Mouse (Mus musculus) midbrain, embryonic 16.5 days (tissue): ENCODE data around the gene Mt4. TPM values are rescaled to one million over a fixed set of nuclear protein-coding genes. Genes with fewer than 3 reads are reported as not detected.

Experiments used
- ATAC-seq: fragments of 200-750 bp; cut with Nextera tagmentation; 2 replicates; pipeline ENCODE4 v1.8.0; 2017; ENCODE audit warnings: moderate TSS enrichment
- H3K27ac ChIP-seq: fragments of 300-500 bp; sonication (generic); 2 replicates; pipeline ENCODE4 v1.5.1; 2014; ENCODE audit warnings: mild to moderate bottlenecking, low read length, mixed read lengths
- H3K27me3 ChIP-seq: fragments of 300-500 bp; sonication (generic); 2 replicates; pipeline ENCODE4 v1.6.1; 2014; ENCODE audit warnings: low read depth, low read length, mixed read lengths; ENCODE audit not compliant: control insufficient read depth, insufficient read depth
- H3K36me3 ChIP-seq: fragments of 300-500 bp; sonication (generic); 2 replicates; pipeline ENCODE4 v1.6.1; 2014; ENCODE audit warnings: mild to moderate bottlenecking, low read length, moderate library complexity, mixed read lengths; ENCODE audit not compliant: control insufficient read depth, insufficient read depth
- H3K4me1 ChIP-seq: fragments of 300-500 bp; sonication (generic); 2 replicates; pipeline ENCODE4 v1.6.1; 2014; ENCODE audit warnings: mild to moderate bottlenecking, low read length, mixed read lengths; ENCODE audit not compliant: control insufficient read depth, insufficient read depth
- H3K4me2 ChIP-seq: fragments of 300-500 bp; sonication (generic); 2 replicates; pipeline ENCODE4 v1.6.1; 2014; ENCODE audit warnings: mild to moderate bottlenecking, low read length, mixed read lengths
- H3K4me3 ChIP-seq: fragments of 300-500 bp; sonication (generic); 2 replicates; pipeline ENCODE4 v1.5.1; 2014; ENCODE audit warnings: low read depth, mild to moderate bottlenecking, low read length, moderate library complexity, mixed read lengths
- H3K9ac ChIP-seq: fragments of 300-500 bp; sonication (generic); 2 replicates; pipeline ENCODE4 v1.6.1; 2014; ENCODE audit warnings: low read depth, low read length, mixed read lengths
- H3K9me3 ChIP-seq: fragments of 300-500 bp; sonication (generic); replicated peaks from 2 replicates; pipeline ENCODE4 v1.6.1; 2014; ENCODE audit warnings: mild to moderate bottlenecking, low read length, mixed read lengths; ENCODE audit not compliant: control insufficient read depth, poor library complexity, severe bottlenecking
- WGBS: fragments of 180-500 bp; shearing (Covaris S2); extraction: QIAGEN DNeasy Blood & Tissue Kit; methylation state at CpG from one replicate; pipeline ENCODE4 v1.1.7; 2014; 5-methylcytosine and 5-hydroxymethylcytosine counted together
- polyA plus RNA-seq: library from polyadenylated mRNA; unstranded; fragments of >200 nt; fragmentation: Nextera tagmentation; extraction: Ambion mirVana; gene quantifications from 2 replicates; pipeline ENCODE4 v1.2.1, GENCODE M21; 2015

Gene Mt4
- not detected in 2 replicates for polyA plus RNA-seq

- Histone ChIP-seq H3K27ac (no peak within 1 kb of the TSS), H3K4me3 (no peak within 1 kb of the TSS), H3K4me1 (no peaks in the 10 kb centered on the region), H3K9me3 (no peaks in the 10 kb centered on the region), H3K4me2 (no peak within 1 kb of the TSS), H3K9ac (no peak within 1 kb of the TSS), H3K36me3 (no peaks in the 10 kb centered on the region), H3K27me3 (no peaks in the 10 kb centered on the region)
- 54% methylated on average over 6 of the region's 6 CpGs for WGBS
- no peak for ATAC-seq
Measured at GRCm38 (mm10) chr8:94136933-94137332, at the start of gene Mt4. TSS of gene Mt4 (plus strand) at chr8:94137197.

DNA sequence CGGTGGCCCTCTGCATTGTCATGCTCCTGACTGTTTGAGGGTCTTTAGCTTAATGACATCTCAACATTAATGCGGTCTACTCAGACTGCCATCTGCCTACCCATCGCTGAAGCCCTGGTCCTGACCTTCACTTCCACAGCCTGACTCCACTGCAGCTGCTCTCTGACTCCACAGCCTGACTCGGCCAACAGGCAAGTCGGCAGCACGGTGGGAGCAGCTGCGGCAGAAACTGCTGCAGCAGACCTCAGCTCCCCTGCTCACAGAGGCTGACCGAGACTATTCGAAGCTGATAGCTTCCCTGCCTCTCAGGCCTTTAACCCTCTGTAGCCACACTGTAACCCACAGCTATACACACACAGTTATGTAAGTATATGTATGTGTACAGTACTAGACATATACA lies 49.0 kb upstream of the Mt4 start:
- 84% methylated on average over 9 of the region's 9 CpGs for WGBS
- Histone ChIP-seq H3K36me3 (peaks cover 12% of the 10 kb centered on the region; the same call in 1 of the 2 replicates), H3K9me3 (no peaks in the 10 kb centered on the region), H3K27ac (no peak overlapping the region), H3K4me3 (no peak overlapping the region), H3K4me2 (no peak overlapping the region), H3K9ac (no peak overlapping the region), H3K4me1 (no peaks in the 10 kb centered on the region), H3K27me3 (no peaks in the 10 kb centered on the region)
- no peak for ATAC-seq

DNA sequence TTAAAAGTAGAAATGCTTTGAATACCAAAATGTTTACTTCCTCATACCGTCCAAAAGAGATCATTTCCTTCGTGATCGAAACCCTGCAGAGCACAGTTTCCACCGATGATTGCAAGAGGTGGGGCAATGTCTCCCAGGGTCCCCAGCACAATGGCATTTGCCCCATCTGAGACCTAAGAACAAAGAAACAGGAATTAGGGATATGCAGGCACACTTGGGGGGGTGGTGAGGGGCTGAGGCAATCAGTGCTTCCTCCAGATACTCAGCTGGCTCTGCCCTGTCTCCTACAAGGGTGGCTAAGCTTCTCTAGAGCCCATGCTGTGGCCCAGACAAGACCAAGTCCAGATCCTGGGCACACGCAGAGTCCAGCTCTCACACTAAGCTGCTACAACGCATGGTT lies 47.3 kb upstream of the Mt4 start:
- Histone ChIP-seq H3K27me3 (no peaks in the 10 kb centered on the region), H3K9me3 (no peaks in the 10 kb centered on the region), H3K4me1 (no peaks in the 10 kb centered on the region), H3K4me2 (no peak overlapping the region), H3K4me3 (no peak overlapping the region), H3K36me3 (peaks cover 12% of the 10 kb centered on the region; the same call in 1 of the 2 replicates), H3K9ac (0 out of 2 replicates have a peak overlapping the region, but pooled peaks have one; percentile 14), H3K27ac (no peak overlapping the region)
- 52% methylated on average over 6 of the region's 6 CpGs for WGBS
- no peak for ATAC-seq

DNA sequence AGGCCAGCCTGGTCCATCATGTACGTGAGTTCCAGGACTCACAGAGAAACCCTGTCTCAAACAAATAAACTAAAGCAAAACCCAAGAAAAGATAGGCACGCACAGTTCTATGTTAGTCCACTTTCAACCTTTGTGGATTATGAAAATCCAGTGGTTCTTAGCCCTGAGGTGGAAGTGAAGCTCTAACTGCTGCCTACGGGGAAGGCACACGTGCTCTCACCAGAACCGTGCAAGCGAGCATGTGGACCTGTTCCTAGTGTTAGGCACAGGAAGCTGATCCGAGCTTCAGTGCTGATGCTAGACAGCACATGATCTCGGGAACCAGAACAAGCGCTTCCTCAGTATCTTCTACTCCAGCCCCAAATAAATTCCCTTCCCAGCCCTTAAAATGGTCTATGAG lies 44.1 kb upstream of the Mt4 start:
- ATAC-seq: no peak
- Histone ChIP-seq H3K36me3 (no peaks in the 10 kb centered on the region), H3K27me3 (no peaks in the 10 kb centered on the region), H3K4me3 (no peak overlapping the region), H3K9ac (no peak overlapping the region), H3K27ac (no peak overlapping the region), H3K4me2 (no peak overlapping the region), H3K9me3 (no peaks in the 10 kb centered on the region), H3K4me1 (peaks cover 8% of the 10 kb centered on the region; the same call in 1 of the 2 replicates)
- WGBS: 88% methylated on average over 9 of the region's 9 CpGs

- Histone ChIP-seq H3K9ac (no peak overlapping the region), H3K27me3 (no peaks in the 10 kb centered on the region), H3K4me3 (no peak overlapping the region), H3K36me3 (no peaks in the 10 kb centered on the region), H3K9me3 (no peaks in the 10 kb centered on the region), H3K4me1 (peaks cover 13% of the 10 kb centered on the region), H3K27ac (no peak overlapping the region), H3K4me2 (no peak overlapping the region)
- no peak for ATAC-seq
- WGBS: 83% methylated on average over 6 of the region's 6 CpGs
Measured at GRCm38 (mm10) chr8:94094281-94094680, 42.7 kb upstream of the Mt4 start.

DNA sequence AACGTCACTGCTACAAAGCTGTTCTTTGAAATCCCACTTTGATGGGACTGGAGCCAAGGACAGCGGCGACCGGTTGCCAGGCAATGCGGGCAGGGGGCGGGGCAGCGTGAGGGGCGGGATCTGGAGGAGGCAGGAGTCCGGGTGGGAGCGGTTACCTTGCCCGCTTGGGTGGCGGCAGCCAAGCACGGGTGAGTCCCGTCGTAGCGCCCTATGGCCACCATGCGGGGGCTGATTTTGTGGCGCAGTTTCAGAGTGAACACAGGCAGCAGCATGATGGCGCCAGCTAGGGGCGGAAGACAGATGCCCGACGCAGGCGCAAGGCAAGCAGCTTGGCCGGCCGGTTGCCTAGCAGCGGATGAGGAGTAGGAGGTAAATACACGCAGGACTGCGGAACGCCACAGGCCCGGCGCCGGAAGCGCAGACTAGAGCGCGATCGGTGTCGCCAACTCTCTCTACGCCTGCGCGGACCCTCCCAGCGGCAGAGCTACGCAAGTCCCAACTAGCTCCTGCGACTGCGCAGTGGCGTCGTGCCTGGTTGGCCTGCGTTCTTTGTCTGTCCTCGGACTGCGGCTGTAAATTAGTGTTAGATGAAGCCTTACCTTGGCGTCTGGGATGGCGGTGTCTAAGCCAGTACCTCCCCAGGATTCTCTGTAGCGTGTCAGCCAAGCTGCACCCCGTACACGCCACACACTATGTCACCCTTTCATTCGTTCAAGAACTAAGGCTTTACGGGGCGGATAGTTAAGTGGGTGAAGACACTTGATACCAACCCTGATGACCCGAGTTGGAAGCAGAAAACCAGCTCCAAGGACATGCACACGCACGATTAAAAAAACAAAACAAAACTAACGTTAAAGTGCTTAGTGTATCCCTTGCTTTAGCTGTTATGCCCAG lies 38.7 kb upstream of the Mt4 start, which contains the start of gene Bbs2:
Gene Bbs2 (minus strand): TSS at position 848 of the 894 bp plus-strand sequence.
- no peaks in the 10 kb centered on the region for H3K9me3 ChIP-seq
- under 1% methylated on average over 61 of the region's 61 CpGs for WGBS
- peak within 1 kb of the TSS; percentile 99 for H3K27ac ChIP-seq
- ATAC-seq: peak; percentile 99
- no peaks in the 10 kb centered on the region for H3K27me3 ChIP-seq
- H3K36me3 ChIP-seq: no peaks in the 10 kb centered on the region
- H3K4me3 ChIP-seq: peak within 1 kb of the TSS; percentile 61
- H3K4me2 ChIP-seq: peak within 1 kb of the TSS; percentile 81
- peak within 1 kb of the TSS; percentile 79 for H3K9ac ChIP-seq
- peaks cover 13% of the 10 kb centered on the region for H3K4me1 ChIP-seq

- 30% methylated on average over 4 of the region's 4 CpGs for WGBS
- Histone ChIP-seq H3K9ac (peak overlapping the region; percentile 79; the same call in 1 of the 2 replicates), H3K27ac (peak overlapping the region; percentile 99), H3K4me3 (peak overlapping the region; percentile 61), H3K4me1 (peaks cover 13% of the 10 kb centered on the region), H3K4me2 (peak overlapping the region; percentile 81), H3K9me3 (no peaks in the 10 kb centered on the region), H3K27me3 (no peaks in the 10 kb centered on the region), H3K36me3 (no peaks in the 10 kb centered on the region)
- no peak for ATAC-seq
Measured at GRCm38 (mm10) chr8:94098996-94099395, 38.0 kb upstream of the Mt4 start.

- ATAC-seq: no peak
- Histone ChIP-seq H3K9ac (no peak overlapping the region), H3K27ac (no peak overlapping the region), H3K9me3 (no peaks in the 10 kb centered on the region), H3K4me3 (no peak overlapping the region), H3K4me2 (no peak overlapping the region), H3K4me1 (peaks cover under 1% of the 10 kb centered on the region), H3K27me3 (no peaks in the 10 kb centered on the region), H3K36me3 (no peaks in the 10 kb centered on the region)
- 48% methylated on average over 5 of the region's 5 CpGs for whole genome bisulfite sequencing
Measured at GRCm38 (mm10) chr8:94104146-94104545, 32.9 kb upstream of the Mt4 start.

- WGBS: 86% methylated on average over 3 of the region's 3 CpGs
- no peaks in the 10 kb centered on the region for H3K27me3 ChIP-seq
- H3K4me2 ChIP-seq: no peak overlapping the region
- ATAC-seq: no peak
- no peaks in the 10 kb centered on the region for H3K4me1 ChIP-seq
- no peaks in the 10 kb centered on the region for H3K9me3 ChIP-seq
- H3K9ac ChIP-seq: no peak overlapping the region
- H3K4me3 ChIP-seq: no peak overlapping the region
- no peaks in the 10 kb centered on the region for H3K36me3 ChIP-seq
- no peak overlapping the region for H3K27ac ChIP-seq
Measured at GRCm38 (mm10) chr8:94107871-94108270, 29.1 kb upstream of the Mt4 start.
